Mouse (Mus musculus) embryo, embryonic 11 days (tissue): Measurements from ENCODE around the gene Thsd4.

Experiments
- DNase-seq: peaks from one replicate; pipeline ENCODE4 v3.0.0-alpha.2; 2015

Thsd4 gene

DNA sequence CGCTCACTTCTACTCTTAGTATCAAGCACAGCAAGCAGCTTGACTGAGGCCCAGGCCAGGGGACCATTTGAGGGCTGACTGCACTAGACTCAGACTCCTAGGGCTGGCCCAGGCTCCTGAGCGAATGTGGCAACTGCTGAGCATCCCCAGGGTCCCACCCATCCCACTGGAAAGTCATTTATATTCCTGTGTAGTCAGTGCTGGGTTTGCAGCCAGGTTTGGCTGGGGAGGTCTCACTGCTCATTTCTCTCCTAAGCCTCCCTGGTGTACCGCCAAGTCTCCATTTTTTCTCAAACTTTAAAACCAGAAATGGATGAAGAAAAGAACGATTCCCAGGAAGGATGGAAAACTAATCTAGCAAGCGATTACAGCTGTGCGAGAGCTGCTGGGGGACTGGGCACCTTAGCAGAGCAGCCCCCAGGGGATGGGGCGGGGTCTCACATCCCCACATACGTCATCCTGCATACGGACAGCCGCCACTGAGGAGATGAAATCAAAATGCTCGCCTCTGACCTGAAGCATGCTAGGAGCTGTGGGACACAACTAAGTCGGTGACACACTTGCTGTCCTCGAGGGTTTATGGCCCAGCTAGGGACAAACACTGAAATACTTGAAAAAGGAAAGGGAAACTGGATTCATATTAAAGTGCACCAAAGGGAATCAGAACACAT lies 67.3 kb downstream of the Thsd4 start:
- DNase-seq: no peak

DNA sequence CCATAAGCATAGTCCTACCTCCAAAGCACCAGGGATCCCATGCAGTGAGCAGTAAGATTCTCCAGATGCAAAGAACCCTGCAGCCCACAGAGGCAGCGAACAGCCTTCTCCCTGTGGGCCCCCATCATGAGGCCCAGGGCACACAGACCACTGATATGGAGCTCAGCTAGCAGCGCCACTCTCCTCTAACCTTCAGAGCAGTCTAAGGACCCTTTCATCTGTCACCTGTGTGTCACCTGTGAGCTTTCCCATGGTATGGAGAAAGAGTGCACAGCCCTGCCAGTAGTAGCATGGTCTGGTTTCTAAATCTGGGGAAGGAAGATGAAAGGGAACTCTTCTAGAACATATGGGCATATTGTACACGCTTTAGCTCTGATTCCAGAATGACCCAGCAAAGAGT lies 72.3 kb downstream of the Thsd4 start:
- DNase-seq: no peak

DNA sequence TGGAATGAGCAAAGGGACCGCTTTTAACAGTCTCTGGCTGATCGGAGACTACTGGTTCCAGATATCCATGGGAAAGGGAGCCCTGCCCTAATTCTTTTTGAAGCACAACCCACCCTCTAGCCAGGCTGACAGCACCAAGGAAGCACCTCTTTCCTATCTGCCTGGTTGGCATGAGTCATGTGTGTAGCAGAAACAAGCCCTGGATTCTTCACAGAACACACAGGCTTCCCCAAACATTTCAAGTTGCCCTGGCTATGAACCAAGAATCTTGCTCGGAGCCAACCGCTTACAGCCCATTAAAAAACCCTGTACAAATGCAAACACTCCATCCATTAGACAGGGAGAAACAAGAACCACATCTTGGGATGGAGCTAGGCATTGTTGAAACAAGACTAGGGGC lies 76.0 kb downstream of the Thsd4 start:
- DNase-seq: no peak

DNA sequence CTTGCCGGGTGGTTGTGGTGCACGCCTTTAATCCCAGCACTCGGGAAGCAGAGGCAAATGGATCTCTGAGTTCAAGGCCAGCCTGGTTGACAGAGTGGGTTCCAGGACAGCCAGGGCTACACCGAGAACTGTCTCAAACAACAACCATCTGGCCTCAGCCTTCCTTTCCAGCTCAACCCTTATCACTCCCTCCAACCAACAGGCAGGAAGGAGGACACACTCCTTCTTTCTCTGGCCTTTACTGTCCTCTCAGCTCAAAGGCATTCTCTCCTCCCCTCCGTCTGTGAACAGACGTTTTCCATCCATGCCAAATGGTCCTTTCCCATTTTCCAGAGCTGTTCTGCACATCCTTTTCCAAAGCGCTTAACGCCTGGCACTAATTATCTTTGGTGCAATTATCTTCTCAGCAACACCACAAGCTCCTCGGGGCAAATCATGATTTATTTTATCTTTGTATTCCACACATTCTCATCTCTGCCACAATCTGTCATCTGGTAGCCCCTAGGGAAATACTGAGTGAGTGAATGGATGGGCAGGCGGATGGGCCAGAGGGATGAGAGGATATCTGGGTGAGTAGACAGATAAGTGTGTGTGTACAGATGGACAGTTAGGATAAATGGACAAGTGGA lies 80.5 kb downstream of the Thsd4 start:
- DNase-seq: no peak

DNA sequence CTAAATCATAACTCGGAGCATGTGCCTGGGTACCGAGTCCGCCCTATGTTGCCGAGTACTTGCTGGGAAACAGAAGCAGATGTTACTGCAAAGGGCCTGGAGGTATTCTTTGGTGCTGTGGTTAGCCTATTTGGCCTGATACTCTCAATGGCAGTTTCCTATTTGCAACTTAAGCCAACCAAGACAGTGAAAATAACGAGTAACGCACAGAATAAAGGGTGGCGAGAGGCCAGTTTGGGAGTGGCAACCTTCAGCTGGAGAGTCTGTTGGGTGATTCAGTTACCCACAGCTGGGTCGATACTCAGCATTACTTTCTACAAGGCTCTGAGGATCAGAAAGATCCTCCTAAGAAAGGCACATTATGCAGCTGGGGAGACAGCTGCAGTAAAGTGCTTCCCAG lies 81.3 kb downstream of the Thsd4 start:
- no peak for DNase-seq

DNA sequence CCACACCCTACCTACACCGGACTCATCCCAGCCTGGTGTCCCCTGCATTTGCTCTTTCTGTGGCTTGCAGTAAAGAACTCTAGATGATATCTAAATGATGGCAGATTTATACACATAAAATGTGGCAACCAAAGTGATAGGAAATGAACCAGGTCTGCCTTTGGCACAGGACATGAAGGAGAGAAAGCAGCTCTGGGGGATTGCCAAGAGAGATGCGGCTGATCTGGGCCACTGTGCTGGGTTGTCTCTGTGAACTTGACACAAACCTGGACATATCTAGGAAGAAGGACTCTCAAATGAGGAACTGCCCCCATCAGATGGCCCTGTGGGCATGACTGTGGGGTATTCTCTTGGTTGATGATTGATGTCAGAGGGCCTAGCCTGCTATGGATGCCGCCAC lies 85.6 kb downstream of the Thsd4 start:
- DNase-seq: no peak

DNA sequence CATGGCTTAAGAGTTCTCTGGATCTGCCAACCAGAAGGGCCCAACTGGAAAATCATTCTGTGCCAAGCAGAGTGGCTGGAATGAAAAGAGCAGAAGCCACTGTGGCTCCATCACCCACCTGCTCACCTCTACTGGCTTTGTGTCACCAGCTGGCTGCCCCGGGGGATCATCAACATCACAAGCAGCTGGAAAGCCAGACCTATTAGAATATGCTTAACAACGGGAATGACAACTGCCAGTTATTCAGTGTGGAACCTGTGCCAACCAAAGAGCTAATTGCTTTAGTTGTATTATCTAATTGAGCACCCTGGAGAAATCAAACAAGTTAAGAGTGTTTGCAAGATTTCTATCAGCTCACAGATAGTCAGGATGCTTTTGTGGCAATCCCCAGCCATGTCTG lies 87.8 kb downstream of the Thsd4 start:
- DNase-seq: no peak

DNA sequence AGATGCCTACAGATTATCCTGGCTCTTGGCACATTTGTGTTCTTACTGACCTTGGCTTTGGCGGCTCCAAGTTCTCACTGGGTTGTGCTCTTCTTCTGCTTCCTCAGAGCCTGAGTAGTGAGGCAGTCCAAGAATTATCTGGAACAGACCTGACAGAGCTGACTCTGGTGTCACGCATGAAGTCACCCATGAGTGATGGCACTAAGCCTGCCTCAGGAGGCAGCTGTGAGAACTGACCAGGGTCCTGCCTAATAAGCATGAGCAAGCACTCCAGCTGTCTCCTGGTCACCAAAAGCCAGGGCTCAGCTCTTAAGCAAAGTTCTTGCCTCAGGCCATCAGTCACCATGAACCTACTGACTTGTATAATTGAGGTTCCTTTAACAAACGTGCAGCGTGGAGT lies 89.9 kb downstream of the Thsd4 start:
- DNase-seq: no peak

DNA sequence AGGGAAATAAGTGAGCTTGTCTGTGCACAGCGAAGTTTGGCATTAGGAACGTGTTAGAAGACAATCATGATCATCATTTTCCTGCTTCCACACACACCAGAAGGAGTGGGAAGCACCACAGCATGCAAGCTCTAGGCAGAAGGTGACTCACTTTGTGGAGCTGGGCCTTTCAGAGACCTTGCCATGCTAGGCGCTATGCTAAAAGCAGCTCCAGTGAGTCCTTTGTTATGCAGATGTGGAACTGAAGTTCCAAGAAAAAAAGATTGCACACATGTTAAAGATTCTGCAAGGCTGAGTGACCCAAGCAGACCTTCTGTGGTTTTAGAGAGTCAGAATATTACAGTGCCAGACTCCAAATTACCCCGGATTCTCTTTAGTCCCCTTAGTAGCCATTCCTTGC lies 91.8 kb downstream of the Thsd4 start:
- no peak for DNase-seq

DNA sequence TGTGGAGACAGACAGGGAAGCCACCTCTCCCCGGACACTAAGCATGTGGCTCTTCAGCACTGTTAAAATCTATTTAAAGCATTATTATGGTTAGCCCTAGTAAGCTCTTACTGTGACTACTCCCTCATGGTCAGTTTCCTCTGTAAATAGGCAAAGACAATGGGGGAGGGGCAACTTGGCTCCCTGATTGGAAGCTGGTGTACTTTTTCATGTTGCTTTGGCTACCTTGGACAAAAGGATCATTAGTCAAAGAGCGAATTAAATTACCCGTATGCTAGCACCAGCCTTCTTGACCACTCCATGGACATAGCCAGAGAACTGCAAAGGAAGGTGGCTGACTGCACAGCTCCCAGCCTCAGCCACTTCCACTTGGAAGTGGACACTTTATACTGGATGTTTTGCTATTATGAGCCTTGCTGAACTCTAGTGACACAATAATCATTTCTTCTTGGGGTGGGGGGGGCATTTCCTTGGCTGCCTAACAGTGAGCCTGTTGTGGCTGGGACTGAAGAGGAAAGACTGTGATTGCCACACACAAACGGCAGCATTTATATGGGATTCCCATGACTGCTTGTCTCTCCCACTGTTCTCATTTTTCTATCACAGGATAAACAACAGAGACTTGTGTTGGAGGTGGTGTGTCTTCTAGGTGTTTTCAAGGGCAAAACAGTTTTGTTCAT lies 107.6 kb downstream of the Thsd4 start:
- peak; percentile 53 for DNase-seq

DNA sequence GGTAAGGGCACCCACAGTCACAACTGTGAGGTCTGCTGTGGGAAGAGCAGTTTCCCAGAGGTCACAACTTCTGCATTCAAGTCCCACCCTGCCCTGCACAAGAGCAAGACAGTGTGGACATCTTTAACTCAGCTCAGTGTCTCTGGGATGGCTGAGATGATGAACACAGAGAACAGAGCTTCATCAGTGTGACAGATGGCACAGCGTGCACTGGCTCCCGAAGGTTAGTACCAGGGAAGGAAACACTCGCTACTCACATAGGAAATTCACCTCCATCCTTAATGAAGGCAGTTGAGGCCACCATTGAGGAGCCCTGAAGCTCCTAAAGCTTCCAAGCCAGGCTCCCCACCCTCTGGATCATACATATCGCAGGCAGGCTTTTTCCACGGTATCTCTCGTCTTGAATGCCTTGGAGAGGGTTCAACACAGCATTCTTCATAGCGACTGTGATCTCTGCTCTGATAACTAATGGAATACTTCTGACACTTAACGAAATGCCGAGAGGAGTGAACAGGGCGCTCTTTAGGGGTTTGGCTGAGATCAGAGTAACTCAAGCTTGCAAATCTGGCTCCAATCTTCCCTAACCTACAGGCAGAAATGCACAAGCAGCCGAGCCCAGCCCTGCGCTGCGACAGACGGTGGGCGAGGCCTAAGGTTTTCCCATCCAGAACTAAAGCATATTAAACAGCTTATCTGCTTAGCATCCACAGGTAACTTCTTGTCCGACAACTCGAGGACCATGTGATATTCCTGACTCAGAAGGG lies 110.8 kb downstream of the Thsd4 start:
- DNase-seq: no peak

DNA sequence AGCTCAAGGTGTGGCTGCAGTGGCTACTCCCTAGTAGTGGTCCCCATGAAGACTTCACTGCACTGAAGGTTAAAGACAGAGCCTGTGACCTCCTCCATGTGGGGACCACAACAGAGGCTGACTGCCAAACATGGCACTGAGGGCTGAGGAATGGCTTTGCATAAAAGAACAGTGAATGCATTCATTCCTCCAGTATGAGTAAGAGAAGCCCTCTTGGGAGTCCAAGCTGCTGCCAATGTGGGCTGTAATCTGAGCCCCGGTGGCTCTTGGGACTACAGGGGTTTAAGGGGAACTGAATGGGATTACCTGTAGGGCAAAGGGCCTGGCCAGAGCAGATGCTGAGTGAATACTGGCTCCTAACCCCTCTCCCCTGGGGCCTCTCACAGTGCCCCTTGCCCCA lies 114.5 kb downstream of the Thsd4 start:
- DNase-seq: peak; percentile 61

DNA sequence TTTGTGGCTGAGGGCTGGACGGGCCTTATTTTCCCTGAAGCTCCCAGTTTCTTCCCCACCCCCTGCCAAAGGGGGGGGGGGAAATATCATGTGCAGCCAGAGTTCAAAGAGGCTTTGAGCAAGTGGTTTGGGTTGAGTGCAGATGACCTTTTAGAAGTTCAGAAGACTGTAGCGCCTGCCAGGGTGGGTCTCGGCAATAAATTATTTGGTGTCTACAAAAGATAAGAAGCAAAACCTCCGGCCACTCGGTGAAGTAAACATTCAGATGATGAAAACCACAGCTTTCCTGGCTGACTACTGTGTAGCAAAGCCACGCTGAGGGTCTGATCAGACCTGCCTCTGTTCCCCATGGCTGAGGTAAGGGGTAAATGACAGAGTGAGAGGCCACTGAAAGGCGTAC lies 116.1 kb downstream of the Thsd4 start:
- DNase-seq: peak; percentile 41

DNA sequence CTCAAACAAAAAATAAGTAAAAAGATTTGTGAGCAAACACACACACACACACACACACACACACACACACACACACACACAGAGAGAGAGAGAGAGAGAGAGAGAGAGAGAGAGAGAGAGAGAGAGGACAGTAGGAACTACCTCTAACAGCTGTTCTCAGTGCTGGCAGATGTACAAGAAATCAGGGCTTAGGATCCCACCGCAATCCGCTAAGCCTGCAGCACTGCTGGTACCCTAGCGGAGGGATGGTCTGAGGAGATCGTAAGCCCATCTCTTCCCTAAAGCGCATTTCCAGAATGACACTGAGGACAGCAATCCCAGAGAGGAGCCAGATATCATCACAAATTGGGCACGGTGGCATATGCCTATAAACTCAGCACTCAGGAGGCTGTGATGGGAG lies 119.2 kb downstream of the Thsd4 start:
- no peak for DNase-seq

DNA sequence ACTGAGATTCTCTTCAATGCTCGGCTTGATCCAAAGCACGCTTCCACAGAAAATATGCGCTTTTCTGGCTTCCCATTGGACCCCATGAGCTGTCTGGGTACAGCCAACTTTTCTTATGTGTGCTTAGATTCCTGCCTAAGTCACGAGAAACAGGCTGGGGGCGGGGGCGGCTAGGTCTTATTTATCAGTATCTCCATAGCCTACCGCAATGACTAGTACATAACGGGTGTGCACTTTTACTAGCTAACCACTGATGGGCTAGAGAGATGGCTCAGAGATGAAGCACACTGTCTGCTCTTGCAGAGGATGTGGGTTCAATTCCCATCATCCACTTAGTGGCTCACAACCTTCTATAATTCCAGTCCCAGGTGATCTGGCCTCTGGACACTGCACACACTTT lies 121.8 kb downstream of the Thsd4 start:
- no peak for DNase-seq

DNA sequence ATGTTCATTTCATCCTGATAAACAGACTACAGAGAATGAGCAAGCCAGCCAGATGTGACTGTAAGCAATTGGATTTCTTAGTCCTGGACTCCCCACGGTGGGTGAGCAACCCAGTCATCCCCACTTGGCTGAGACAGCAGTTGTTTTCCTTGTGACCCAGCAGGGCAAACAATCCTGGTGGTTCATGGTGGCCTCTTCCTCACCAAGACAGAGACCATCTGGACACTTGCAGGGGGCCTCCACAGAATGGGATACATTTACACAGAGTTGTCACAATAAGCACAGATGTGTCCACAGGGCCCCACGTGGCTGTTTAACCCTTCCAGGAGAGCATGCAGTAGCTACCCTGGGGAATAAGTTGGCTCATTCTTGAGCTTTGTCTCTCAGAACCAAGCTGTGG lies 123.8 kb downstream of the Thsd4 start:
- DNase-seq: no peak

DNA sequence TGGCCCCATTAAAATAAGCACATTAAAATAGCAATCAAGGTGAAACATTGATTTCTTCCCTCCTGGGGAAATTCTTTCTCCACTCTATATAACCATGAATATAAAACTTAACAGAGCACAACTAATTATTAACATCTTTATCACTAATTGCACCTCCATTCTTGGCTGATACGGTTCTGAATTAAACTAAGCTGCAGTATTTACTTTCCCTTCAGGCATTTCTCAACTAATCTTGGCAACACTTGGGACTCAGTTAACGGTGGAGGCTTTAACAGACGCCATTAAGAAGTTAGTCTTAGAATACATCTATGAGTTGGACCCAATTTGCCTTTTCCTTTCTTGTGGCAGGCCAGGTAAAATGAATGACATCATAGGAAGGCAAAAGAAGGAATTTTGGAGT lies 125.8 kb downstream of the Thsd4 start:
- no peak for DNase-seq

DNA sequence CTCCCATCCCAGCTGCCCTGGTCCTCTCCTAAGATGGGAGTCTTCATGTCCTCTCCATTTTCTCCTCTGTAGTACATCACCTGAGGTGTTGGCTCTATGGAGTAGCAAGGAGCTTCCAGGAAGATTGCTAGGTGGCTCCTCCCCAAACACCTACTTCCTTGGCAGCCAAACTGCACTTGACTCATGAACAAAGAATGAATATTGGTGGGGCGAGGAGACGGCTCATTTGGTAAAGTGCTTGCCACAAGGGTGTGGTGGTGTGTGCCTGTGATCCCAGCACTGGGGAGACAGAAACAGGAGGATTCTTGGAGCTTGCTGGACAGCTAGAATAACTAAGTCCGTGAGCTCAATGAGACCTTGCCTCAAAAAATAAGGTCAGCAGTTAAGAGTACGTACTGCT lies 128.9 kb downstream of the Thsd4 start:
- DNase-seq: no peak

DNA sequence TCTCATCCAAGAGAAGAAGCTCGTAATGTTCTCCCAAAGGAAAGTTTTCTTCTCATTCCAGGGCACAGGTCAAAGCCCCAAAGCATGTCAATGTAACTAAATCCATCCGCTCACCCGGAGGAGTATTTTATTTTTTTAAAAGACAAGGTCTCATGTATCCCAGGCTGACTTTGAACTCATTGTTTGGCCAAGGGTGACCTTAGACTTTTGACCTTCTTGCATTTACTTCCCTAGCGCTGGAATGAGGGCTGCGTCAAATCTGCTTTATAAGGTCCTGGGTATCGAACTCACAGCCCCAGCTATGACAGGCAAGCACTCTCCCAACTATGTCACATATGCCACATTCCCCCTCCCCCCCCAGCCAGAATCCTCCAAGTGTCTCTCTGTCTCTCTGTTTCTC lies 137.1 kb downstream of the Thsd4 start:
- DNase-seq: peak; percentile 44

DNA sequence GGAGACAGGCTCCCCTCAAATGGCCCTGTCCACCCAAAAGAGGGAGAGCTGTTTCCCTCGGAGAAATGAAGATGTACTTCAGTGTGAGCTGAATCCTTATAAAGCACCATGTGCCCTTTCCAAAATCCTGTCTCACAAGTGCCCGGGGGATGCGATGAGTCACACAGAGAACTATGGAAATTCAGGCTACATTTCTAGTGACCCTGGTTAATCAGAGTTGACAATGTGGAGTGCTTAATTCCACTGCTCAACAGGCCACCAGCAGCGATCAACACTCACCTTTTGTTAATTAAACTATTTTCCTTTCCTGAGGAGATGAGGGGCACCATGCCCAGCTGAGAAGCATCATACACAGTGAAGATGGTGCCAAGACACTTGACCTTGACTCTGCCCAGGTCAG lies 138.9 kb downstream of the Thsd4 start:
- no peak for DNase-seq

DNA sequence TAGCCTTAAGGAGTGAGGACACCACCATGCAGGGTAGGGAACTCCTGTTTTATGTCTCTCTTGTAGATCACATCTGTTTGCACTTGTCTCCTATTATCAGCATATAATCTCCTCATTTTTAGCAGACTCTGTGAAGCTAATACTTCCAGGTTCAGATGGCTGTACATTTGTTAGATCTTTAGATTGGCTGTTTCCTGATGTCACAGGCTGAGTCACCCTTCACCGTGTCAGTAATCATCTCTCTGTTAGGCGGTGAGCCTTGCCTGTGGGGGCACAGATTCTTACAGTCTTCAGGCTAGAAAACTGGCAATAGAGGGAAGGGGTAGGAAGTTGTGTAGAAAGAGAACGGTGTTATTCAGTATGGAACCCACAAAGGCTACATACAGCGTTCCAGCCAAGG lies 139.3 kb downstream of the Thsd4 start:
- DNase-seq: no peak

DNA sequence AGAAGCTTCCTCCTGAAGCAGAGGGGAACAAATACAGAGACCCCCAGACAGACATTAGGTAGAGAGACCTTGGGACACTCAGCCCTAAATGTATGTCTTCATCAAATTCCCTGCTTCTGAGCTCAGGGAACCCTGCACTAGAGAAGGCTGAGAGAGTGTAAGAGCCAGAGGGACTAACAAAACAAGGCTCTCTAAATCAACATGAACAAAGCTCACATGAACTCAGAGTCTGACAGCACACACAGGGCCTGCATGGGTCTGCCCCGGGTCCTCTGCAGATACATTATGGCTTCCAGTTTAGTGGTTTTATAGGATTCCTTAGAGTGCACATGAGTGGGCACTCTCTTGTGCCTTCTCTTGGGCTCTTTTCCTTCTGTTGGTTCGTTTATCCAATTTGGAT lies 140.8 kb downstream of the Thsd4 start:
- no peak for DNase-seq

DNA sequence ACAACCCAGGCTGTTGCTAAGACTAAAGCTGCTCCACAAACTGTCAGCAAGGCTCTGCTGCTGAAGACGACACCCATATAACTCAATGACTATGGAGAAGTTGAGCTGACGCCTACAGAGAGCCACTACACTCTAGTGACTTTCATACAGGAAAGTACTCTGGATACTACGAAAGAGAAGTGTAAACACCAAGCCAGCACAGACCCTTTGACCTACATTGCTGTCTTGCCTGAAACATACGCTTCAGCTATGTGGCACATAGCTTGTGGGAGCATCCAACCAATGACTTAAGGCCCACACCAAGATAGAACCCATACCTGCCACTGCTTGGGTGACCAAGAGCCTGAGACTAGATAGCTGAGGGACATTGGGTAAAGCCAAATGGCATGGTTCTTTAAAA lies 141.3 kb downstream of the Thsd4 start:
- no peak for DNase-seq

DNA sequence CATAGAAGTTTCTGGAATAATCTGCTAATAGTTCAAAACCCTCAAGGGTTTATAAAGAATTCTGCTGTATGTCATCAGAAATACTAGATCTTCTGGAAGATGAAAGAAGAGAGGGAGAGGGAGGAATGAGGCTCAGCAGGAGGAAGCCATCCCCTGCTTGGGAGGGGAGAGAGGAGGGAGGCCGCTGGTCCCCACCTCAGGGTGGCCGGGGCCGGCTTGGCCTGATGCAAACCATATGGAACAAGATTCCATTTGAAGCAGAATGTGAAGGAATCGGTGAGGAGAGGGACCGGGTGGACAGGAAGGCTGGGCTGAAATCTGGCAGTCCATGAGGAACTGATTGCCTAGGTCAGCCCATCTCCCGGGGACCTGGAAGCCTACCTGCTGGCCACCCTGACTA lies 143.6 kb downstream of the Thsd4 start:
- DNase-seq: no peak
